24 mouse cellular contexts compared by ENCODE assay signal in the genomic region with DNA sequence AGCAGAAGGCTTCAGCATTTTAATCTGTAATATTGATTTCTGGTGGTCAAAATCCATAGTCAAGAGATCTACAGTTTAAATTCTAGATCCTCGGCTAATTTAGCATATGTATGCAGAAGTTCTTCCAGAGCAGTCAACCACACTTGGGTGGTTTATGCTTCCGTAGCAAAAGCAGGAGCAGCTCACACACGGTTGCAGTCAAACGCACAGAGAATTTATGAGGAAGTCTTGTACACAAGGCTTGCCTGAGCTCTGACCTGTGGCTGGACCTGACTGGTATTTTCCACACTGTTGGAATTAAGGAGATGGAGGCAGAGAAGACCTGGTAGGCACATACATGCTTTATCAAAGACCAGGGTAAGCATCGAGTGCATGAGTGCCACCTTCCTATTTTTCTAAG.
DNase-seq lines count a peak whose midpoint lies in the region; TF ChIP-seq lines count a peak whose summit lies in the region.
"Had no signal": no experiment of that assay in that cellular context is flagged by ENCODE, and none has a peak within 500 bp of the region (broad histone marks: within the 10 kb centered on the region; RNA-seq: fewer than 3 reads in every experiment).

No protein-coding gene starts in this region.

- no peaks in the 10 kb centered on the region for H3K36me3 ChIP-seq in macrophage (ENCODE audit: inconsistent target)
- H3K36me3 ChIP-seq: embryonic facial prominence, embryonic 12.5 days; forebrain, embryonic 12.5 days; forebrain, embryonic 15.5 days; G1E; heart, embryonic 12.5 days; heart, embryonic 15.5 days had no signal

- H3K79me2 ChIP-seq in macrophage (ENCODE audit: inconsistent target), result no peaks in the 10 kb centered on the region

- H3K4me3 ChIP-seq in gastrocnemius, adult 2 months, result no peak overlapping the region
- no peak overlapping the region for H3K4me3 ChIP-seq in macrophage (ENCODE audit: inconsistent target)
- H3K4me3 ChIP-seq: embryonic facial prominence, embryonic 12.5 days; erythroblast, embryonic 14.5 days; forebrain, embryonic 12.5 days; forebrain, embryonic 15.5 days; heart, embryonic 12.5 days; heart, embryonic 15.5 days had no signal

- intact Hi-C loops in gastrocnemius, adult 2 months (cut with DNase I), result no loop called here
- intact Hi-C loops in gastrocnemius, postnatal 14 days (cut with DNase I; ENCODE audit: low total_unique reads), result no loop called here

- no peak for TF ChIP-seq CTCF in gastrocnemius, adult 2 months (IDR thresholded peaks at IDR 0.05)

- DNase-seq in gastrocnemius, adult 2 months, result no peak
- DNase-seq in gastrocnemius, postnatal 14 days, result no peak
- peak; percentile 14 for DNase-seq in kidney, postnatal 10 days
- no peak for DNase-seq in kidney, postnatal 25 days
- no peak for DNase-seq in thymus, postnatal 4 days
- DNase-seq in adrenal gland, adult (ENCODE audit: inconsistent age in 2 of 2, low spot score in 1 of 2), result no peak
- DNase-seq: adrenal gland, adult 2 months; adrenal gland, postnatal 14 days; B cell, adult 2 months; cerebellum, adult 11 months; cerebellum, adult 2 months; cerebellum, postnatal 10 days; cerebellum, postnatal 36 days; gastrocnemius, postnatal 10 days had no signal

- WGBS in macrophage (ENCODE audit: missing documents), result 13% methylated on average over 5 of the region's 5 CpGs

- H3K27ac ChIP-seq in gastrocnemius, adult 2 months, result peak overlapping the region; percentile 49
- peak overlapping the region; percentile 10; the same call in 1 of the 2 replicates for H3K27ac ChIP-seq in macrophage
- H3K27ac ChIP-seq: embryonic facial prominence, embryonic 12.5 days; forebrain, embryonic 12.5 days; forebrain, embryonic 15.5 days; heart, embryonic 15.5 days; hindbrain, embryonic 14.5 days; hindbrain, postnatal 0 days had no signal
